Mouse (Mus musculus) erythroblast, embryonic 14.5 days (primary cell): ENCODE data around the gene Chst2. TPM values are rescaled to one million over a fixed set of nuclear protein-coding genes. Genes with fewer than 3 reads are reported as not detected.

Source experiments
- H3K27me3 ChIP-seq: 2 replicates; pipeline ENCODE4 v1.6.1; 2012; ENCODE audit warnings: inconsistent platforms; ENCODE audit not compliant: control insufficient read depth
- H3K36me3 ChIP-seq: 2 replicates; pipeline ENCODE4 v1.6.1; 2012; ENCODE audit warnings: mild to moderate bottlenecking, inconsistent platforms; ENCODE audit not compliant: control insufficient read depth
- H3K4me1 ChIP-seq: 2 replicates; pipeline ENCODE4 v1.6.1; 2012; ENCODE audit warnings: inconsistent platforms; ENCODE audit not compliant: control insufficient read depth
- H3K4me3 ChIP-seq: replicated peaks from 2 replicates; pipeline ENCODE3; 2012; ENCODE audit warnings: moderate library complexity, mild to moderate bottlenecking, inconsistent platforms
- H3K9me3 ChIP-seq: 2 replicates; pipeline ENCODE4 v1.6.1; 2012; ENCODE audit warnings: low read length, inconsistent platforms, mixed read lengths; ENCODE audit not compliant: control insufficient read depth
- GATA1 ChIP-seq: IDR thresholded peaks from 2 replicates; pipeline ENCODE4 v1.6.1; 2012; ENCODE audit warnings: low read length, inconsistent platforms, mixed read lengths
- TAL1 ChIP-seq: IDR thresholded peaks from 3 replicates; pipeline ENCODE4 v1.6.1; 2012; ENCODE audit warnings: low read length, inconsistent platforms, mixed read lengths
- polyA plus RNA-seq: library from polyadenylated mRNA; stranded (reverse); fragments of >175 nt; gene quantifications from 2 replicates; pipeline ENCODE4 v1.2.3, GENCODE M21; 2012

The Chst2 gene
- polyA plus RNA-seq, 1 experiment: 0.01 TPM

DNA sequence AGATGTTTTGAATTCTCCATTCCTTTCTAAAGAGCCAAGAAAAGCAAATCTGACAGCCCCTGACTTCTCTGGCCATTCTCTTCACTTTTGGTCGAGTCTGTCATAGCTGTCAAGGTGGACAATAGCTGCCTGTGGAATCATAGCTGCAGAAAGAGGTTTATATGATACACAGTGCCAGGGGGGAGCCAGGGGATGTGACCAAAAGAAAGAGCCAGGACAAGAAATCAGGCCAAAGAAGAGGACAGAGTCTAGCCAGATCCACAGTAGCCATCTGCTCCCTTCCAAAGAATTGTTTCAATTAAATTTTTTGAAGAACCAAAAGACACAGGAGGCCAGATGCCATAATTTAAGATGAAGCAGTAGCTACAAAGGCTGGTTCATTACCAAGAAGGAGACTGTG is 30.6 kb downstream of the Chst2 start:
- Histone ChIP-seq H3K36me3 (no peaks in the 10 kb centered on the region), H3K9me3 (no peaks in the 10 kb centered on the region)

DNA sequence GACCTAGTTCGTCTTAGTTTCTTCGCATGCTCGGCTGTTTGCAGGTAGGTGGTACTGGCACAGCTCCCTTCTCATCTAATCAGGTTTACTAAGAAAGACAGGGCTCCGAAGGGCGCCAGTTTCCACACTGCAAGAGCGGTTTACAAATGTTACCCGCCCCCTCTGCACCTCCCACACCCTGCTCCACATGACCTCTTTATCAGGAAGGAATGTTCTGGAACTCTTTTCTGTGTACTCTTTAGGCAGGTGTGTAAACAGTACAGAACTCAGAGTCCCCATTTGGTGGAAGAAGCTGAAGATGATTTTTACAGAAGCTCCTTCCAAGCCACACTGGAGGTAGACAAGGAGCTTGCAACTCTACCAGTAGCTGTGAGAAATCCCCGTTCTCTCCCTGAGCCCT is 31.2 kb downstream of the Chst2 start:
- Histone ChIP-seq H3K9me3 (no peaks in the 10 kb centered on the region), H3K36me3 (no peaks in the 10 kb centered on the region), H3K4me3 (no peak overlapping the region), H3K27me3 (no peaks in the 10 kb centered on the region), H3K4me1 (no peaks in the 10 kb centered on the region)
- TF ChIP-seq TAL1: no peak
- no peak for TF ChIP-seq GATA1

More for the DNA sequence above, 30.6 kb downstream of the Chst2 start:
- TF ChIP-seq TAL1 (no peak), GATA1 (no peak)
- Histone ChIP-seq H3K4me3 (no peak overlapping the region), H3K4me1 (no peaks in the 10 kb centered on the region), H3K27me3 (no peaks in the 10 kb centered on the region)

DNA sequence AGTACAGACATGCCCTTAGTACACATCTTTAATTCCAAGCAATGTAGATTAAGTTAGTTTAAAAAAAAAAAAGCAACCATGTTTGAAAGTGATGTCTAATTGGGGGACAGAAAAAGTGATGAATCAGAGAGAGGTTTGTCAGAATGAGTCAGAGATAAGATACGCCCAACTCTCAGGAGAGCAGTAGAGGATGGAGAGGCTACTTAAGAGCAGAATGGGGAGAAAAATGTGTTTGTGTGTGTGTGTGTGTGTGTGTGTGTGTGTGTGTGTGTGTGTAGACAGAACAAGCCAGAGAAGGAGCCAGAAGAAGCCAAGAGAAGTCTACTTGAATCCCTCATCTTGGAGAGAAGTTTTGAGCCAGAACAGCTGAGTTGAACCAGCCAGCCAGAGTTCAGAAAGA is 32.8 kb downstream of the Chst2 start:
- Histone ChIP-seq H3K4me3 (no peak overlapping the region), H3K27me3 (no peaks in the 10 kb centered on the region), H3K9me3 (no peaks in the 10 kb centered on the region), H3K4me1 (no peaks in the 10 kb centered on the region), H3K36me3 (no peaks in the 10 kb centered on the region)
- TF ChIP-seq GATA1 (no peak), TAL1 (no peak)

DNA sequence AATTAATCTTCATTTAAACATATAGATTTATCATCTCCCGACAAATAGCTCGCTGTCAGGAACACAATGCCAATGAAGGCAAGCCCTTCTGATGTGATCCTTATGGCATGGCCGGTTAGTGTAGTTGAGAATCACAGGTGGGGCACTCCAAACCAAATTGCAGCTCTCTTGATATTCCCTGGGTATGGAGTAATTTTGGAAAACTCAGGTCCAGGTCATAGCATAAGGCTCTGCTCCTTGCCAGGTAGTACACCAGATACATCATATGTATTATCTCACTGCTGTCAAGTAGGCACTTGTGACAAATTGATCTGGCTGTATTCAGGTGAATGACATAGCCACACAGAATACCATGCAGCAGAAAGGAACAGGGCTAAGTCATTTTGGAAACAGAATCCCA is 40.6 kb downstream of the Chst2 start:
- no peaks in the 10 kb centered on the region for H3K36me3 ChIP-seq
- TF ChIP-seq GATA1 (no peak), TAL1 (no peak)
- H3K27me3 ChIP-seq: no peaks in the 10 kb centered on the region
- H3K9me3 ChIP-seq: no peaks in the 10 kb centered on the region
- no peak overlapping the region for H3K4me3 ChIP-seq
- no peaks in the 10 kb centered on the region for H3K4me1 ChIP-seq

DNA sequence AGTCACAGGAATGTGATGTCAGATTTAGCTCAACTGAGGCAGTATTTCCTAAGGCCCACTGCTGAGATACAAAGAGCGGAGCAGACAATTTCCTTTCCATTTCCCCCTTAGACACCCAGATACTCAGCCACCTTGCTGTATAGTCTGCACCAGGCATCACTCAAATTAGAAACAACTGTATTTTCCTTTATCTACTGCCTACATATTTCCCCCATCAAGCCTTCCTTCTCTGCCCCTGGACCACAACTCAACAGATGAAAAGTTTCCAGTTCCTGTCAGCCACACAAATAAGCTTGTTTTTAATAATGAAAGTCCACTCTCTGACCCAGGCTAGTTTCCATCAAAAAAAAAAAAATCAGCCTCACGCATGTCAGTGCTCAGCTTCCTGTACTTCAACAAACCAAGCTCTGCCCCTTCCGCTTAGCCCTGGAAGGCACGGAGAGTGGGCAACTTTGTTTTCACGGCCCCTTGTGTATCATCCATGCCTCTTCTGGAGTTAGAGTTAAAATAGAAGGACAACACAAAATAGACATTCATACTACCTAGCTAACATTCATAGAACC is 52.6 kb downstream of the Chst2 start:
- Histone ChIP-seq H3K9me3 (no peaks in the 10 kb centered on the region), H3K36me3 (no peaks in the 10 kb centered on the region), H3K27me3 (no peaks in the 10 kb centered on the region), H3K4me1 (no peaks in the 10 kb centered on the region), H3K4me3 (no peak overlapping the region)
- TF ChIP-seq GATA1: no peak
- no peak for TF ChIP-seq TAL1

DNA sequence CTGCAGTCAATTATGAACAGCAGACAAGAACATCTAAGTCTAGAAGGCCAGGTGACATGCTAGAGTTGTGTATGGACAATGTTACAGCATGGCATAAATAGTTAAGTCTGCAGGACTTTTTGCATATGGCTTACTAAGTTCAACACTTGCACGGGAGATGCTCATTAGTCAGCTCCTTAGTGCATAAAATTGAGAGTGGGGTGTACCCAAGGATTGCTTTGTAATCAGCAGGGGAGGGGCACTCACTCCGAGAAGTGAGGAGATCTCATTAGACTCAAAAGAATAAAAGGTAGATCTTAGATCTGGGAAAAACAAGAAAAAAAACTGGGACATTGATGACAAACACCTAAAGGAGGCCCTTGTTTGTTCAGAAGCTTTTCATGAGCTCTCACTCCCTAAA is 54.6 kb downstream of the Chst2 start:
- no peaks in the 10 kb centered on the region for H3K36me3 ChIP-seq
- no peak overlapping the region for H3K4me3 ChIP-seq
- no peak for TF ChIP-seq GATA1
- TF ChIP-seq TAL1: no peak
- no peaks in the 10 kb centered on the region for H3K27me3 ChIP-seq
- H3K9me3 ChIP-seq: no peaks in the 10 kb centered on the region
- H3K4me1 ChIP-seq: no peaks in the 10 kb centered on the region

DNA sequence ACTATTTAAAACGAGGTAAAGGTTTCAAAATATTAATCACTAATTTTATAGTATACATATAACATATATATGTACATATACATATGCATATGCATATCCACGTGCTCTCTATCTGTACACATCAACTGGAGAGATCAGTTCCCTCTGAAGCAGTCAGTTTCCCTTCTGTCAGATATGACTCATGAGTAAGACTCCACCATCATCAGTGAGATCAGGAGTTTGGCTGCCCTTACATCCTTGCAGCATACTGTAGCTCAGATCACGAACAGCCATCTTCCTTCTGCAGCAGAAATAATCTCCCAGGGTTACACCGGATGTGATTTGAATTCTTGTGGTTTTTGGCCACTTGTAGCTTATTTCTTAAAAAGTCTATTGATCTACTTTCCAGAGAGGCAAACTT is 56.0 kb downstream of the Chst2 start:
- no peak overlapping the region for H3K4me3 ChIP-seq
- no peaks in the 10 kb centered on the region for H3K27me3 ChIP-seq
- H3K4me1 ChIP-seq: no peaks in the 10 kb centered on the region
- TF ChIP-seq TAL1: no peak
- no peak for TF ChIP-seq GATA1
- no peaks in the 10 kb centered on the region for H3K9me3 ChIP-seq
- H3K36me3 ChIP-seq: no peaks in the 10 kb centered on the region

Other genes with a start within 250 kb of the Chst2 start
- gene U2surp, start 105.3 kb upstream of the Chst2 start, polyA plus RNA-seq: 0.51 and 0.69 TPM in 2 replicates
- gene Paqr9, start 152.9 kb upstream of the Chst2 start, polyA plus RNA-seq: 0.32 and 0.41 TPM in 2 replicates
- not detected in 2 replicates for gene Pcolce2, start 230.9 kb upstream of the Chst2 start, polyA plus RNA-seq